Comparison of ENCODE assay signal across 13 mouse cellular contexts in the genomic region with DNA sequence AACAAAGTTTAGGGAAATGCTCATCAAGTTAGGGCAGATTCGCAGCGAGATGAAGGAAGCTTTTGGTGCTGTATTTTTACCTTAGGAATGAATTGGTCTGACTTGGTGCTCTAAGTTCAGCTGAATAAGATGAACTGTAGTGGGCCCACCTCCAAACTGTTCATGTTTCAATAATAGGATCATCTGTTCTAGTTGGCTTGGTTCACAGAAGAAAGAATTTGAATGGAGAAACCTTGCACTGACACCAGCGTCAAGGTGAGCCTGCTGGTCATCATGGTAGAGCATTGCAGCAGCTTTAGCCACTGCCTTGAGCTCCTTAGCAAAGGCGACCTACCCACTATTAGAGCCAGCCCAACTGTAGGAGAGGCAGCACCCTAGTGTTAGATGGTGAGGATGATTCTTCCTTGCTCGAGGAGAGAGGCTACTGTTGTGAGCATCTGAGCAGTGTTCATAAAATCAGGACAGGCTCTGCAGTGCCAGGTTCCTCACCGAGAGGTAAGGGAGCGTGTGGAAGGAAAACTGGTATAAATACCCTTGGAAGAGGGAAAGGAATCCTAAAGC. TPM values are rescaled to one million over a fixed set of nuclear protein-coding genes. Genes with fewer than 3 reads are reported as not detected.
DNase-seq lines count a peak whose midpoint lies in the region.
"Had no signal": no experiment of that assay in that cellular context is flagged by ENCODE, and none has a peak within 500 bp of the region (broad histone marks: within the 10 kb centered on the region; RNA-seq: fewer than 3 reads in every experiment).

No protein-coding gene starts in this region.

- DNase-seq in cerebellum, adult 9-10 months: peak; percentile 34
- no peak for DNase-seq in cerebellum, adult 11 months
- peak; percentile 74 for DNase-seq in heart, adult 11 months
- DNase-seq in heart, adult 18-20 months: no peak
- peak; percentile 19 to 21 for DNase-seq in cerebellum, postnatal 25 days
- no peak for DNase-seq in lung, postnatal 10 days
- DNase-seq: adrenal gland, adult 8-10 months; adrenal gland, postnatal 25 days; gastrocnemius, postnatal 10 days; gastrocnemius, postnatal 36 days; heart, postnatal 36 days; kidney, adult 11 months; kidney, adult 8-10 months had no signal

RNA-seq across cellular contexts. Expression of gene Kiz, which starts 18.3 kb away (rescaled TPM):
- 100 to 1,000 TPM; 102 to 117 TPM for total RNA-seq in heart, adult 18-20 months (2021)

Comparison
In these comparisons a context has a peak if more than half of its experiments do, and no peak if none do; other contexts are left out.
1. DNase-seq: peak in cerebellum, adult 9-10 months (single experiment), heart, adult 11 months (single experiment) and cerebellum, postnatal 25 days (2 of 2); none in cerebellum, adult 11 months (single experiment), heart, adult 18-20 months (0 of 2) and lung, postnatal 10 days (single experiment).